Mouse (Mus musculus) E14TG2a.4 (cell line): ENCODE results near the gene Bcl11b.

ENCODE experiments used
- H3K27me3 ChIP-seq: 2 replicates; pipeline ENCODE4 v1.6.1; 2014; ENCODE audit warnings: low read length, control low read depth; ENCODE audit not compliant: insufficient read depth
- H3K36me3 ChIP-seq: 2 replicates; pipeline ENCODE4 v1.6.1; 2014; ENCODE audit warnings: low read length, control low read depth; ENCODE audit not compliant: insufficient read depth
- H3K4me1 ChIP-seq: replicated peaks from 2 replicates; pipeline ENCODE4 v1.6.1; 2014; ENCODE audit warnings: low read depth, low read length, control low read depth
- H3K4me3 ChIP-seq: replicated peaks from 2 replicates; pipeline ENCODE4 v1.5.1; 2014; ENCODE audit warnings: mild to moderate bottlenecking, low read length
- H3K9me3 ChIP-seq: 2 replicates; pipeline ENCODE4 v1.6.1; 2014; ENCODE audit warnings: low read length, control low read depth
- CTCF ChIP-seq: conservative IDR thresholded peaks from 2 replicates; pipeline ENCODE4 v1.5.1; 2014; ENCODE audit warnings: low read length
- NANOG ChIP-seq: IDR thresholded peaks from 2 replicates; pipeline ENCODE4 v1.6.1; 2014; ENCODE audit warnings: borderline replicate concordance, low read length, mixed read lengths
- POU5F1 ChIP-seq: IDR thresholded peaks from 2 replicates; pipeline ENCODE4 v1.6.1; 2014; ENCODE audit warnings: low read length, borderline replicate concordance

Gene Bcl11b

GRCm38 (mm10) chr12:108003483-108003882 lies at the start of gene Bcl11b:
Bcl11b (minus strand) TSS chr12:108003602.
- Histone ChIP-seq H3K4me1 (peaks cover 35% of the 10 kb centered on the region), H3K9me3 (no peaks in the 10 kb centered on the region), H3K27me3 (peaks cover 90% of the 10 kb centered on the region), H3K4me3 (peak within 1 kb of the TSS; percentile 81), H3K36me3 (no peaks in the 10 kb centered on the region)
- TF ChIP-seq POU5F1 (no peak), NANOG (no peak), CTCF (no peak)

- TF ChIP-seq NANOG (no peak), CTCF (no peak), POU5F1 (no peak)
- Histone ChIP-seq H3K4me1 (no peaks in the 10 kb centered on the region), H3K36me3 (no peaks in the 10 kb centered on the region), H3K27me3 (peaks cover 22% of the 10 kb centered on the region), H3K9me3 (peaks cover 5% of the 10 kb centered on the region; the same call in 1 of the 2 replicates), H3K4me3 (no peak overlapping the region)
These were observed 47.6 kb upstream of the Bcl11b start for GRCm38 (mm10) chr12:108050996-108051395.

- no peak overlapping the region for H3K4me3 ChIP-seq
- no peaks in the 10 kb centered on the region for H3K4me1 ChIP-seq
- H3K9me3 ChIP-seq: peaks cover 4% of the 10 kb centered on the region; the same call in 1 of the 2 replicates
- no peak for TF ChIP-seq NANOG
- TF ChIP-seq POU5F1: no peak
- no peak for TF ChIP-seq CTCF
- H3K36me3 ChIP-seq: no peaks in the 10 kb centered on the region
- H3K27me3 ChIP-seq: peaks cover 21% of the 10 kb centered on the region
These were observed 46.2 kb upstream of the Bcl11b start for GRCm38 (mm10) chr12:108049625-108050024.

- no peak overlapping the region for H3K4me3 ChIP-seq
- peaks cover 18% of the 10 kb centered on the region for H3K27me3 ChIP-seq
- no peaks in the 10 kb centered on the region for H3K9me3 ChIP-seq
- H3K4me1 ChIP-seq: no peaks in the 10 kb centered on the region
- H3K36me3 ChIP-seq: no peaks in the 10 kb centered on the region
- TF ChIP-seq POU5F1: no peak
- no peak for TF ChIP-seq CTCF
- TF ChIP-seq NANOG: no peak
These were observed 38.8 kb upstream of the Bcl11b start for GRCm38 (mm10) chr12:108042239-108042571.

- Histone ChIP-seq H3K4me1 (no peaks in the 10 kb centered on the region), H3K4me3 (no peak overlapping the region), H3K9me3 (no peaks in the 10 kb centered on the region), H3K27me3 (peaks cover 18% of the 10 kb centered on the region), H3K36me3 (no peaks in the 10 kb centered on the region)
- TF ChIP-seq POU5F1 (no peak), CTCF (peak; percentile 61)
These were observed 38.3 kb upstream of the Bcl11b start for GRCm38 (mm10) chr12:108041571-108042238.

GRCm38 (mm10) chr12:108037446-108037845 lies 34.0 kb upstream of the Bcl11b start:
- TF ChIP-seq POU5F1: no peak
- TF ChIP-seq NANOG: no peak
- TF ChIP-seq CTCF: no peak
- Histone ChIP-seq H3K9me3 (no peaks in the 10 kb centered on the region), H3K4me1 (peaks cover 3% of the 10 kb centered on the region; the same call in 1 of the 2 replicates), H3K27me3 (peaks cover 21% of the 10 kb centered on the region), H3K4me3 (no peak overlapping the region), H3K36me3 (no peaks in the 10 kb centered on the region)

GRCm38 (mm10) chr12:108035412-108036078 lies 32.1 kb upstream of the Bcl11b start:
- no peaks in the 10 kb centered on the region for H3K9me3 ChIP-seq
- H3K27me3 ChIP-seq: peaks cover 20% of the 10 kb centered on the region
- H3K4me3 ChIP-seq: no peak overlapping the region
- peaks cover 6% of the 10 kb centered on the region; the same call in 1 of the 2 replicates for H3K4me1 ChIP-seq
- no peak for TF ChIP-seq NANOG
- TF ChIP-seq POU5F1: no peak
- TF ChIP-seq CTCF: no peak
- no peaks in the 10 kb centered on the region for H3K36me3 ChIP-seq

GRCm38 (mm10) chr12:108022835-108023615 lies 19.6 kb upstream of the Bcl11b start:
- Histone ChIP-seq H3K9me3 (no peaks in the 10 kb centered on the region), H3K36me3 (no peaks in the 10 kb centered on the region), H3K4me1 (no peaks in the 10 kb centered on the region), H3K27me3 (no peaks in the 10 kb centered on the region), H3K4me3 (no peak overlapping the region)
- TF ChIP-seq NANOG (no peak), POU5F1 (no peak), CTCF (no peak)
